Mouse (Mus musculus) hindbrain, embryonic 11.5 days (tissue): ENCODE results near the gene Cope. TPM values are rescaled to one million over a fixed set of nuclear protein-coding genes. Genes with fewer than 3 reads are reported as not detected.

Source experiments
- ATAC-seq: fragments of 200-750 bp; cut with Nextera tagmentation; 2 replicates; pipeline ENCODE4 v1.8.0; 2017; ENCODE audit warnings: mild to moderate bottlenecking, moderate TSS enrichment, moderate library complexity; ENCODE audit not compliant: low FRiP score
- DNase-seq: peaks from one replicate; pipeline ENCODE4 v3.0.0-alpha.2; 2015; ENCODE audit warnings: low spot score
- H3K27ac ChIP-seq: fragments of 300-500 bp; sonication (generic); 2 replicates; pipeline ENCODE4 v1.5.1; 2014; ENCODE audit warnings: mild to moderate bottlenecking, low read depth, low read length
- H3K27me3 ChIP-seq: fragments of 300-500 bp; sonication (generic); 2 replicates; pipeline ENCODE4 v1.6.1; 2014; ENCODE audit warnings: mild to moderate bottlenecking, low read length, moderate library complexity, mixed read lengths; ENCODE audit not compliant: control insufficient read depth, insufficient read depth
- H3K36me3 ChIP-seq: fragments of 300-500 bp; sonication (generic); 2 replicates; pipeline ENCODE4 v1.6.1; 2014; ENCODE audit warnings: mild to moderate bottlenecking, low read length, moderate library complexity, mixed read lengths; ENCODE audit not compliant: control insufficient read depth, insufficient read depth
- H3K4me1 ChIP-seq: fragments of 300-500 bp; sonication (generic); replicated peaks from 2 replicates; pipeline ENCODE4 v1.6.1; 2014; ENCODE audit warnings: low read length, mixed read lengths; ENCODE audit not compliant: control insufficient read depth, insufficient read depth
- H3K4me2 ChIP-seq: fragments of 300-500 bp; sonication (generic); replicated peaks from 2 replicates; pipeline ENCODE4 v1.6.1; 2014; ENCODE audit warnings: mild to moderate bottlenecking, low read depth, low read length
- H3K4me3 ChIP-seq: fragments of 300-500 bp; sonication (generic); 2 replicates; pipeline ENCODE4 v1.5.1; 2014; ENCODE audit warnings: low read depth, low read length
- H3K9ac ChIP-seq: fragments of 300-500 bp; sonication (generic); 2 replicates; pipeline ENCODE4 v1.6.1; 2014; ENCODE audit warnings: low read depth, low read length
- H3K9me3 ChIP-seq: fragments of 300-500 bp; sonication (generic); 2 replicates; pipeline ENCODE4 v1.6.1; 2016; ENCODE audit warnings: low read length; ENCODE audit not compliant: control insufficient read depth
- WGBS: fragments of 180-500 bp; shearing (Covaris S2); extraction: QIAGEN DNeasy Blood & Tissue Kit; methylation state at CpG from one replicate; pipeline ENCODE4 v1.1.7; 2014; 5-methylcytosine and 5-hydroxymethylcytosine counted together
- polyA plus RNA-seq: library from polyadenylated mRNA; unstranded; fragments of >200 nt; fragmentation: Nextera tagmentation; extraction: Ambion mirVana; gene quantifications from 2 replicates; pipeline ENCODE4 v1.2.1, GENCODE M21; 2014

Gene Cope
- polyA plus RNA-seq, 1 experiment from 2014 or later: 278 TPM

- no peaks in the 10 kb centered on the region for H3K36me3 ChIP-seq
- H3K4me1 ChIP-seq: no peaks in the 10 kb centered on the region
- 45% methylated on average over 3 of the region's 3 CpGs for WGBS
- no peak overlapping the region for H3K4me2 ChIP-seq
- H3K9me3 ChIP-seq: no peaks in the 10 kb centered on the region
- DNase-seq: no peak
- ATAC-seq: no peak
- no peak overlapping the region for H3K27ac ChIP-seq
- H3K27me3 ChIP-seq: no peaks in the 10 kb centered on the region
- no peak overlapping the region for H3K9ac ChIP-seq
- H3K4me3 ChIP-seq: no peak overlapping the region
Observed at GRCm38 (mm10) chr8:70359411-70359810, 57.1 kb downstream of the Cope start.

- DNase-seq: no peak
- H3K27ac ChIP-seq: no peak overlapping the region
- H3K9ac ChIP-seq: no peak overlapping the region
- no peak overlapping the region for H3K4me3 ChIP-seq
- H3K4me2 ChIP-seq: no peak overlapping the region
- H3K36me3 ChIP-seq: no peaks in the 10 kb centered on the region
- no peaks in the 10 kb centered on the region for H3K4me1 ChIP-seq
- no peaks in the 10 kb centered on the region for H3K9me3 ChIP-seq
- no peaks in the 10 kb centered on the region for H3K27me3 ChIP-seq
- ATAC-seq: no peak
- 48% methylated on average over 4 of the region's 4 CpGs for WGBS
Observed at GRCm38 (mm10) chr8:70360769-70361168, 58.5 kb downstream of the Cope start.

- H3K9me3 ChIP-seq: no peaks in the 10 kb centered on the region
- ATAC-seq (no peak), DNase-seq (no peak)
- H3K27me3 ChIP-seq: no peaks in the 10 kb centered on the region
- H3K4me1 ChIP-seq: no peaks in the 10 kb centered on the region
- H3K4me2 ChIP-seq: no peak overlapping the region
- no peak overlapping the region for H3K27ac ChIP-seq
- no peak overlapping the region for H3K4me3 ChIP-seq
- H3K36me3 ChIP-seq: no peaks in the 10 kb centered on the region
- H3K9ac ChIP-seq: no peak overlapping the region
- WGBS: 74% methylated on average over 10 of the region's 10 CpGs
Observed at GRCm38 (mm10) chr8:70361484-70362032, 59.2 kb downstream of the Cope start.

Other genes with a start within 250 kb of the Cope start
- gene Tm6sf2, start 229.6 kb upstream of the Cope start, polyA plus RNA-seq: 0.86 and 1.4 TPM in 2 replicates
- 0.22 TPM in 1 of 2 replicates, not detected in the other for gene Hapln4, start 219.1 kb upstream of the Cope start, polyA plus RNA-seq
- gene Ncan, start 181.6 kb upstream of the Cope start, polyA plus RNA-seq: 71.3 and 74.5 TPM in 2 replicates
- 16.7 and 19.2 TPM in 2 replicates for gene Nr2c2ap, start 171.2 kb upstream of the Cope start, polyA plus RNA-seq
- gene Rfxank, start 163.4 kb upstream of the Cope start, polyA plus RNA-seq: 10.9 and 14.6 TPM in 2 replicates
- 48.4 and 49.0 TPM in 2 replicates for gene Borcs8, start 163.0 kb upstream of the Cope start, polyA plus RNA-seq
- gene Mef2b, start 162.8 kb upstream of the Cope start, polyA plus RNA-seq: 0.28 and 0.32 TPM in 2 replicates
- gene Tmem161a, start 130.2 kb upstream of the Cope start, polyA plus RNA-seq: 22.3 and 24.3 TPM in 2 replicates
- 1.5 and 2.0 TPM in 2 replicates for gene Slc25a42, start 90.2 kb upstream of the Cope start, polyA plus RNA-seq
- 46.5 and 46.8 TPM in 2 replicates for gene Sugp2, start 68.3 kb upstream of the Cope start, polyA plus RNA-seq
- gene Armc6, start 68.1 kb upstream of the Cope start, polyA plus RNA-seq: 34.0 and 37.5 TPM in 2 replicates
- 50.4 and 51.6 TPM in 2 replicates for gene Homer3, start 19.7 kb upstream of the Cope start, polyA plus RNA-seq
- 43.3 and 50.1 TPM in 2 replicates for gene Ddx49, start within 50 bp of the Cope start, polyA plus RNA-seq
- gene Cers1, start 13.3 kb downstream of the Cope start, polyA plus RNA-seq: 5.7 and 6.2 TPM in 2 replicates
- 1.3 TPM in 2 replicates for gene Gdf1, start 27.3 kb downstream of the Cope start, polyA plus RNA-seq
- gene Upf1, start 50.8 kb downstream of the Cope start, polyA plus RNA-seq: 21.4 TPM in 2 replicates
- gene Comp, start 71.0 kb downstream of the Cope start, polyA plus RNA-seq: 0.08 and 0.11 TPM in 2 replicates
- gene Crtc1, start 137.1 kb downstream of the Cope start, polyA plus RNA-seq: 13.6 and 14.2 TPM in 2 replicates
- gene Klhl26, start 174.4 kb downstream of the Cope start, polyA plus RNA-seq: 11.1 and 12.8 TPM in 2 replicates
- 15.6 and 19.6 TPM in 2 replicates for gene Tmem59l, start 184.8 kb downstream of the Cope start, polyA plus RNA-seq
- gene Crlf1, start 190.6 kb downstream of the Cope start, polyA plus RNA-seq: 2.4 and 6.6 TPM in 2 replicates
- gene Rex1bd, start 204.2 kb downstream of the Cope start, polyA plus RNA-seq: 129 and 136 TPM in 2 replicates
- gene Uba52, start 208.3 kb downstream of the Cope start, polyA plus RNA-seq: 814 and 839 TPM in 2 replicates
- gene Fkbp8, start 225.2 kb downstream of the Cope start, polyA plus RNA-seq: 226 and 243 TPM in 2 replicates
- 48.3 and 52.6 TPM in 2 replicates for gene Kxd1, start 225.4 kb downstream of the Cope start, polyA plus RNA-seq
- gene Ell, start 236.9 kb downstream of the Cope start, polyA plus RNA-seq: 15.4 and 16.5 TPM in 2 replicates